Mouse (Mus musculus) ES-Bruce4 (cell line): ENCODE results near the gene Cnmd. TPM values are rescaled to one million over a fixed set of nuclear protein-coding genes. Genes with fewer than 3 reads are reported as not detected.

Experiments
- H3K27ac ChIP-seq: 2 replicates; pipeline ENCODE4 v1.5.1; 2012; ENCODE audit warnings: low read length, inconsistent platforms; ENCODE audit not compliant: insufficient read depth
- H3K27me3 ChIP-seq: 2 replicates; pipeline ENCODE4 v1.6.1; 2012; ENCODE audit warnings: mild to moderate bottlenecking, low read length, inconsistent platforms; ENCODE audit not compliant: control insufficient read depth, poor library complexity, insufficient read depth, severe bottlenecking
- H3K36me3 ChIP-seq: 2 replicates; pipeline ENCODE4 v1.6.1; 2012; ENCODE audit warnings: inconsistent platforms, mild to moderate bottlenecking, low read length, moderate library complexity; ENCODE audit not compliant: control insufficient read depth, poor library complexity, insufficient read depth, severe bottlenecking
- H3K4me1 ChIP-seq: one replicate; pipeline ENCODE4 v1.8.1; 2011; ENCODE audit warnings: low read length; ENCODE audit not compliant: control insufficient read depth, insufficient read depth
- H3K4me3 ChIP-seq: 2 replicates; pipeline ENCODE4 v1.5.1; 2011; ENCODE audit warnings: low read depth, mild to moderate bottlenecking, low read length
- H3K9ac ChIP-seq: 2 replicates; pipeline ENCODE4 v1.6.1; 2012; ENCODE audit warnings: low read depth, mild to moderate bottlenecking, inconsistent platforms; ENCODE audit not compliant: poor library complexity, severe bottlenecking
- H3K9me3 ChIP-seq: replicated peaks from 2 replicates; pipeline ENCODE4 v1.6.1; 2012; ENCODE audit warnings: mild to moderate bottlenecking, low read length, inconsistent platforms; ENCODE audit not compliant: control insufficient read depth, poor library complexity, insufficient read depth, severe bottlenecking
- CTCF ChIP-seq: IDR thresholded peaks from one replicate; pipeline ENCODE4 v1.8.1; 2011; ENCODE audit warnings: low read depth, low read length
- EP300 ChIP-seq: IDR thresholded peaks from 2 replicates; pipeline ENCODE4 v1.6.1; 2011; ENCODE audit warnings: low read depth, low read length; ENCODE audit not compliant: insufficient read depth
- POLR2A ChIP-seq: IDR thresholded peaks from one replicate; pipeline ENCODE4 v1.8.1; 2011; ENCODE audit warnings: low read length; ENCODE audit not compliant: insufficient read depth
- polyA plus RNA-seq: library from polyadenylated mRNA; stranded (reverse); fragments of >200 nt; gene quantifications from 2 replicates; pipeline ENCODE4 v1.2.4, GENCODE M21; 2011; ENCODE audit warnings: low read depth; ENCODE audit not compliant: missing spikeins, insufficient read depth, insufficient read length

Gene Cnmd
- polyA plus RNA-seq, 1 experiment = not detected

DNA sequence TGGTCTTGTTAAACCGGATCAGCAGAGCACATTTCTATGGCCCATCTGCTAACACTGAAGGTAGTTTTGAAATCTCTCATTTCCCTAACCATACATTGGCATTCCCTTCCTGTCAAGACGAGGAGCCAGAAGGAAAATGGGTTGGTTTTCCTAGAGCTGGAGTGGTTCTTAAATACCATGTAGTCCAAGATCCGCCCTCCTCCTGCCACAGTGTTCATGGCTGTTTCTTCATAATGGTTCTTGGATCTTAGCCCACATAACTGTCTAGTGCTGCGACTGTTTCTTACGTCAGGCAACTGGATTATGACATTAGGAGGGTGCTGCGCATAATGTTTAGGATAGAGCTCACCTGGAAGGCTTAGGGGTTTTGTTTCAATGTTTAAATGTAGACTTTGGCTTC, 29.6 kb downstream of the Cnmd start:
- no peak overlapping the region for H3K9ac ChIP-seq
- H3K4me1 ChIP-seq = no peaks in the 10 kb centered on the region
- no peaks in the 10 kb centered on the region for H3K9me3 ChIP-seq
- H3K27ac ChIP-seq = no peak overlapping the region
- no peak overlapping the region for H3K4me3 ChIP-seq
- no peaks in the 10 kb centered on the region for H3K27me3 ChIP-seq
- H3K36me3 ChIP-seq = peaks cover 8% of the 10 kb centered on the region
- TF ChIP-seq CTCF = no peak

- no peaks in the 10 kb centered on the region for H3K4me1 ChIP-seq
- H3K36me3 ChIP-seq = peaks cover 42% of the 10 kb centered on the region
- no peaks in the 10 kb centered on the region for H3K27me3 ChIP-seq
- H3K4me3 ChIP-seq = no peak overlapping the region
- H3K9ac ChIP-seq = no peak overlapping the region
- no peak overlapping the region for H3K27ac ChIP-seq
- no peaks in the 10 kb centered on the region for H3K9me3 ChIP-seq
- no peak for TF ChIP-seq EP300
- TF ChIP-seq POLR2A = no peak
- no peak for TF ChIP-seq CTCF
These were observed 40.8 kb downstream of the Cnmd start for GRCm38 (mm10) chr14:79621143-79621542.

DNA sequence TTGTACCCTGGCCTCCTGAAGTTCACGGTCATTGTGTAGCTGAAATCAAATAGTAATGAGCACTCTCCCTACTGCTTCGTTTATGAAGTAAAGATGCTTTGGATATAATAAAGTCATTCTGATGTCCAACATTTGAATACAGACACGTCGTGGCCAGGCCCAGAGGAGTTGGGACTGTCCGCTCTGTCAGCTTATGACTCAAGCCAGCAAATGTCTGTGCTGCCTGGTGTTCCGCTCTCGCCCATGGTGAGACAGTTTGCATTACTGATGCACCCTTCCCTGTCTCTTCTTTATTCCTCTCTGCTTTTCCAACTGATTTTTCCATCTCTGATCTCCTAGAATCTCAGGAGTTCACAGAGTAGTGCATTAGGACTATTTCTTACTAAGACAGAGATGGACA, 42.2 kb downstream of the Cnmd start:
- H3K4me3 ChIP-seq = no peak overlapping the region
- H3K36me3 ChIP-seq = peaks cover 35% of the 10 kb centered on the region
- H3K27ac ChIP-seq = no peak overlapping the region
- TF ChIP-seq CTCF = no peak
- TF ChIP-seq EP300 = no peak
- no peak for TF ChIP-seq POLR2A
- H3K9ac ChIP-seq = no peak overlapping the region
- H3K27me3 ChIP-seq = no peaks in the 10 kb centered on the region
- no peaks in the 10 kb centered on the region for H3K9me3 ChIP-seq
- no peaks in the 10 kb centered on the region for H3K4me1 ChIP-seq

DNA sequence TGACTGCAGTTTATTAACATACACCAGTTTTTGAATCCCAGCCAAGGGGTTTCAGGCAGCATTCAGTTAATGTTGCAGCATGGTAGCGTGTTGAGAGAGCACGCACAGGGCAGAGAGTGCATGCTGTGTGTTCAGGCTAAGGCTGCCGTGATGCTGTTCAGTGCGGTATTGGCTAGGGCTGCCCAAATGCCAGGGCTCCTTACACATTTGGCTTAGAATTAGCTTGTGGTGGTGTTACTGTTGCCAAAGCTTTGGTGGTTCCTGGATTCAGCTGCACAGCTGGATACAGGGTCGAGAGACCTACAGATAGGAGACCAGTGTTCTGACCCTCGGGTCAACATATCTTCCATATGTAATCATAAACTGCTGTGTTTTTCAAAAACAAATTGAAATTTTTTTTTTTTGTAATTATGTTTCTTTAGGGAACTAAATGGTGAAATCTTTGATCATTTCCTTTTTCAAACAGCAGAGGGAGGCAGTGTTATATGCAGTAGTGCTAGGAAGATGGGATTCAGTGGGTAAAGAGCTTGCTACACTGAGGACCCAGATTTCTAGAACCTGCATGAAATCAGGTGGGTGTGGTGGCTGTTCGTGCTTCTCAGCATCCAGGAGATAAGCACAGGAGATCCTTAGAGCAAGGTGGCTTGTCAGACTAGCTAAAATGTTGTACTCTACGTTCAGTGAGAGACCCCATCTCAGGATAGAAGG, 44.7 kb downstream of the Cnmd start:
- TF ChIP-seq POLR2A (no peak), EP300 (no peak), CTCF (no peak)
- Histone ChIP-seq H3K27me3 (no peaks in the 10 kb centered on the region), H3K4me3 (no peak overlapping the region), H3K36me3 (peaks cover 40% of the 10 kb centered on the region), H3K4me1 (no peaks in the 10 kb centered on the region), H3K9me3 (no peaks in the 10 kb centered on the region), H3K9ac (no peak overlapping the region), H3K27ac (no peak overlapping the region)

DNA sequence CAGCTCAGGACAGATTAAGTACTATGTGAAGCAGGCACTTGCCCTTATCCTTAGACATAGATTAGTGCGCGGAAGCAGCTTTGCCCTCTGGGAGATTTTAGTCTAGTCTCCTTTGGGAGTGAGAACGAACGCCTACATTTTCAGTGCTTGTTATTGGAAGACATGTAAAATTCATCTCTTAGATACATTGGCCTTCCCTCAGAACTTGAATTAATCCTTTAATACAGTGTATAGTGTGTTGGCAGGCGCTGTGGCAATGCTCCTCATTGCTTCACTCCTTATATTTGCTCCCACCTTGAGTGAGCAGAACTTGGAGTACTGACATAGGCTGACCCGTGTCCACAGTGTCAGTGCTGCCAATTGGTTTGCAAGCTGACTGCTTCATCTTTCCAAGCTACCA, 53.7 kb downstream of the Cnmd start:
- no peak overlapping the region for H3K4me3 ChIP-seq
- H3K4me1 ChIP-seq = no peaks in the 10 kb centered on the region
- no peaks in the 10 kb centered on the region for H3K27me3 ChIP-seq
- H3K36me3 ChIP-seq = peaks cover 67% of the 10 kb centered on the region
- H3K9ac ChIP-seq = no peak overlapping the region
- TF ChIP-seq POLR2A (no peak), CTCF (no peak), EP300 (no peak)
- H3K9me3 ChIP-seq = no peaks in the 10 kb centered on the region
- H3K27ac ChIP-seq = no peak overlapping the region

GRCm38 (mm10) chr14:79607352-79607751, 54.6 kb downstream of the Cnmd start:
- no peak overlapping the region for H3K9ac ChIP-seq
- no peak overlapping the region for H3K27ac ChIP-seq
- no peak overlapping the region for H3K4me3 ChIP-seq
- H3K36me3 ChIP-seq = peaks cover 69% of the 10 kb centered on the region
- H3K9me3 ChIP-seq = no peaks in the 10 kb centered on the region
- H3K4me1 ChIP-seq = no peaks in the 10 kb centered on the region
- H3K27me3 ChIP-seq = no peaks in the 10 kb centered on the region
- no peak for TF ChIP-seq EP300
- no peak for TF ChIP-seq CTCF
- TF ChIP-seq POLR2A = no peak
